Mouse (Mus musculus): ENCODE results near the gene Akain1. TPM values are rescaled to one million over a fixed set of nuclear protein-coding genes. Genes with fewer than 3 reads are reported as not detected.

Akain1 gene
- polyA plus RNA-seq, 1 experiment from 2014 or later: not detected

DNA sequence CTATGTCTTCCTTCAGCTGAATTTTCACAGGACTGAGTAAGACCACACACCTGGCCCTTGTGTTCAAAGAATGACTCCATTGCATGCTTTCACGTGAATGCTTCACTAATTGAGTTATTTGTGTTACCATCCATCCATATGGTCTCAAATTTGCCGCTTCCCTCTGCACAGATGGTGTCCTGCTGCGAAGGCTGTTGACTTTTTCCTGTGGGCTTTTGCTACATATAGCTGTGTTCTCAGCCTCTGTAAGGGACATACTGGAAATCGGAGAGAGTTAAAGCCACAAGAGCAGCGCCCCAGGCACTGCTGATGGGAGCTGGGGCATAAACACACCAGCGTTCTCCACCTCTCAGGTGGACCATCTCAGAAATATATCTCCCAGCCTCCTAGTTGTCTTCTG is 53.2 kb downstream of the Akain1 start:
- H3K4me3 ChIP-seq (ENCODE audit: low read depth, low read length): no peak overlapping the region
- DNase-seq (ENCODE audit: low spot score): no peak
- no peaks in the 10 kb centered on the region for H3K27me3 ChIP-seq (ENCODE audit: control insufficient read depth, insufficient read depth, low read length)
- H3K9ac ChIP-seq (ENCODE audit: low read length): no peak overlapping the region
- no peaks in the 10 kb centered on the region for H3K4me1 ChIP-seq (ENCODE audit: control insufficient read depth, insufficient read depth, low read length)
- H3K4me2 ChIP-seq (ENCODE audit: low read depth, severe bottlenecking): no peak overlapping the region
- H3K36me3 ChIP-seq (ENCODE audit: control insufficient read depth, insufficient read depth, low read length): no peaks in the 10 kb centered on the region
- no peak overlapping the region for H3K27ac ChIP-seq (replicated peaks; ENCODE audit: low read depth, low read length)
- no peaks in the 10 kb centered on the region for H3K9me3 ChIP-seq (ENCODE audit: control insufficient read depth, low read length)
- 71% methylated on average over 6 of the region's 6 CpGs for WGBS
- ATAC-seq (ENCODE audit: insufficient number of reproducible peaks, low FRiP score, low TSS enrichment, low read depth): no peak

DNA sequence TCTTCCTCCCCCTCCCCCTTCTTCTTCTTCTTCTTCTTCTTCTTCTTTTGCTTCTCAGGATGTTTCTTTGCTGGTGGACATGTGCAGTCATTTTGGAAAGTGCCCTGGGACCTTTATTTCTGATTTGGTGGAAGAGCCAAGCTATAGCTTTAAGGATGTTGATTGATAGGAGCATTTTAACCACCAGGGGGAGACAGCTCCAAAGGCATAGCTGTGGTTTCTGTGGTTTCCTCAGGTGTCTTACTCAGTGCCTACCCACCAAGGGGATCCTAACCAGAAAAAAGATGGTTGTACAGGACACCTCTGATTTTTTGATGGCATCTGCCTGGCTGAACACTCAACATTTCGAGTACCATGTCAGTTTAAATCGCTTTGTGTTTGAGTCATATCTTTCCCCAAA is 56.4 kb downstream of the Akain1 start:
- no peak for ATAC-seq (ENCODE audit: insufficient number of reproducible peaks, low FRiP score, low TSS enrichment, low read depth)
- Histone ChIP-seq H3K27me3 (ENCODE audit: control insufficient read depth, insufficient read depth, low read length) (no peaks in the 10 kb centered on the region), H3K9ac (ENCODE audit: low read length) (no peak overlapping the region), H3K4me1 (ENCODE audit: control insufficient read depth, insufficient read depth, low read length) (no peaks in the 10 kb centered on the region), H3K27ac (replicated peaks; ENCODE audit: low read depth, low read length) (no peak overlapping the region), H3K4me3 (ENCODE audit: low read depth, low read length) (no peak overlapping the region), H3K4me2 (ENCODE audit: low read depth, severe bottlenecking) (no peak overlapping the region), H3K36me3 (ENCODE audit: control insufficient read depth, insufficient read depth, low read length) (no peaks in the 10 kb centered on the region), H3K9me3 (ENCODE audit: control insufficient read depth, low read length) (no peaks in the 10 kb centered on the region)
- 48% methylated on average over 2 of the region's 2 CpGs for WGBS
- no peak for DNase-seq (ENCODE audit: low spot score)

DNA sequence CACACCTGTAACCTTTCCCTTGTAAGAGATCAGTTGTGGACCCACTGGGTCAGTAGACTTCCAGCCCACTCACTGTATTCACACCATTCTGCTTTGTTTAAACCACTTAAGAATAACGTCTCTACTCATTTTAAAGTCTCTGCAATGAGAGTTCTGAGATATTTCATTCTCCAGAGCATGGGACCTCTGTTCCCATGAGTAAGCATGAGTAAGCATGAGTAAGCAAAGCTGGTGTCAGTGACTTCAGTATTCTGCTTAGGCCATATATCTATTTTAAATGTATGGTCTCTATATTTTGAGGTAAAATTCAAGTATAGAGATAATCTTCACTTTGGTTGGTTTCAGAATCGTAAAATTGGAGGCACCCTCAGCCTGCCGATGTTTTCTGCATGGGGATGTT is 57.0 kb downstream of the Akain1 start:
- Histone ChIP-seq H3K9ac (ENCODE audit: low read length) (no peak overlapping the region), H3K27ac (replicated peaks; ENCODE audit: low read depth, low read length) (no peak overlapping the region), H3K9me3 (ENCODE audit: control insufficient read depth, low read length) (no peaks in the 10 kb centered on the region), H3K4me2 (ENCODE audit: low read depth, severe bottlenecking) (no peak overlapping the region), H3K36me3 (ENCODE audit: control insufficient read depth, insufficient read depth, low read length) (no peaks in the 10 kb centered on the region), H3K27me3 (ENCODE audit: control insufficient read depth, insufficient read depth, low read length) (no peaks in the 10 kb centered on the region), H3K4me3 (ENCODE audit: low read depth, low read length) (no peak overlapping the region), H3K4me1 (ENCODE audit: control insufficient read depth, insufficient read depth, low read length) (no peaks in the 10 kb centered on the region)
- WGBS: 67% methylated on average over 3 of the region's 3 CpGs
- no peak for ATAC-seq (ENCODE audit: insufficient number of reproducible peaks, low FRiP score, low TSS enrichment, low read depth)
- no peak for DNase-seq (ENCODE audit: low spot score)

DNA sequence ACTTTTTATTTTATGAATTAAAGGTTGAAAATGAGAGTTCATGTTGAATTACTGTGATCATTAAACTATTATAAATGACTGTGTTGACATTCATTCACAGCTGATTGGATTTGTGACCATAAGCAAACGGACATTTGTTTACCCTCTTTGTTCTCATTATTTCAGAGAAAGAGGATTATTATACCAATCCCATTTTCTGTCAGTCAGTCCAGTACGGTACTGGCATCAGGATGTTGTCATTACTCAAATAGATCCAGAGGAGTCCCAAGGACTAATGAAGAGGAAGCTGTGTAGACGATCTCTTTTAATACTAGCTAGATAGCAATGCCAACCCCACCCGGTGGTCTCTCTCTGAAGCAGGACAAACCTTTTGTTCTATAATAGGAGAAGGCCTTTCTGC is 58.2 kb downstream of the Akain1 start:
- no peak overlapping the region for H3K4me2 ChIP-seq (ENCODE audit: low read depth, severe bottlenecking)
- H3K4me1 ChIP-seq (ENCODE audit: control insufficient read depth, insufficient read depth, low read length): no peaks in the 10 kb centered on the region
- no peaks in the 10 kb centered on the region for H3K27me3 ChIP-seq (ENCODE audit: control insufficient read depth, insufficient read depth, low read length)
- 81% methylated on average over 4 of the region's 4 CpGs for WGBS
- no peak overlapping the region for H3K27ac ChIP-seq (replicated peaks; ENCODE audit: low read depth, low read length)
- no peaks in the 10 kb centered on the region for H3K9me3 ChIP-seq (ENCODE audit: control insufficient read depth, low read length)
- no peak overlapping the region for H3K9ac ChIP-seq (ENCODE audit: low read length)
- no peaks in the 10 kb centered on the region for H3K36me3 ChIP-seq (ENCODE audit: control insufficient read depth, insufficient read depth, low read length)
- ATAC-seq (ENCODE audit: insufficient number of reproducible peaks, low FRiP score, low TSS enrichment, low read depth) (no peak), DNase-seq (ENCODE audit: low spot score) (no peak)
- no peak overlapping the region for H3K4me3 ChIP-seq (ENCODE audit: low read depth, low read length)

DNA sequence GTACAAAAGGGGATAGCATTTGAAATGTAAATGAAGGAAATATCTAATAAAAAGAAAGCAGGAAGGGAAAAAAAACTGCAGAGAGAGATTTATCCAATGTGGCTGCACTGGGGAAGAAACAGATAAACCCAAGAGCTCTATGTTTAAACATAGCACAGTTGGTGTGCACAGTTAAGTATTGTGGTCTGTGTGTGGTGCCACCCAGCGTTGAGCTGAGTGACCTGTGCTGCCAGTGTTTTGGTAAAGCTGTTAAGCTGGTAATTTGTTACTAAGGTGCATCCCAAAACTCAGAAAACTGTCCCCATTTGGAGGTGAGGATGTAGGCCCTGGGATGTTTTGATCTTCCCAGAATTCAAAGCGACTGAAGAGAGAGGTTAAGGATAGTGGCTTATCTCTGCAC is 59.8 kb downstream of the Akain1 start:
- Histone ChIP-seq H3K4me3 (ENCODE audit: low read depth, low read length) (no peak overlapping the region), H3K9ac (ENCODE audit: low read length) (no peak overlapping the region), H3K4me2 (ENCODE audit: low read depth, severe bottlenecking) (no peak overlapping the region), H3K4me1 (ENCODE audit: control insufficient read depth, insufficient read depth, low read length) (no peaks in the 10 kb centered on the region), H3K9me3 (ENCODE audit: control insufficient read depth, low read length) (no peaks in the 10 kb centered on the region), H3K27ac (replicated peaks; ENCODE audit: low read depth, low read length) (no peak overlapping the region), H3K27me3 (ENCODE audit: control insufficient read depth, insufficient read depth, low read length) (no peaks in the 10 kb centered on the region), H3K36me3 (ENCODE audit: control insufficient read depth, insufficient read depth, low read length) (no peaks in the 10 kb centered on the region)
- DNase-seq (ENCODE audit: low spot score) (no peak), ATAC-seq (ENCODE audit: insufficient number of reproducible peaks, low FRiP score, low TSS enrichment, low read depth) (no peak)
- WGBS: 61% methylated on average over 2 of the region's 2 CpGs

DNA sequence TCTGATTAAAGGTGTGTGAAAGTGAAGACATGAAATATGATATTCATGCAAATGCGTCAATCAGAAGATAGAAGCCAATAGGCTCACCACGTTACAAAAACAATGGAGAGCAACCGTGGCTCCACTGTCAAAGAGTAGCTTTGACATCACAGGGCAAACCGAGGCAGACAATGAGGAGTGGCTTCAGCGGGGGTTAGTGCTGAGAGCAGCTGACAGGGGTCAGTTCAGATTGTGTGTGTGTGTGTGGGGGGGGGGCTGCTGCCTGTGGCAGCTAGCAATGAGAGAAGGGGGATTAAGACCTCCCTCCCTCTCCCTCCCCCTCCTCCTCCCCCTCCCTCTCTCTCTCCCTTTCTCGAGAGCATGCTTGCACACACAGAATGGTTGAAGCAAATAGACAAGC is 60.3 kb downstream of the Akain1 start:
- Histone ChIP-seq H3K4me1 (ENCODE audit: control insufficient read depth, insufficient read depth, low read length) (no peaks in the 10 kb centered on the region), H3K27ac (replicated peaks; ENCODE audit: low read depth, low read length) (no peak overlapping the region), H3K4me3 (ENCODE audit: low read depth, low read length) (no peak overlapping the region), H3K27me3 (ENCODE audit: control insufficient read depth, insufficient read depth, low read length) (no peaks in the 10 kb centered on the region), H3K9ac (ENCODE audit: low read length) (no peak overlapping the region), H3K4me2 (ENCODE audit: low read depth, severe bottlenecking) (no peak overlapping the region), H3K9me3 (ENCODE audit: control insufficient read depth, low read length) (no peaks in the 10 kb centered on the region), H3K36me3 (ENCODE audit: control insufficient read depth, insufficient read depth, low read length) (no peaks in the 10 kb centered on the region)
- ATAC-seq (ENCODE audit: insufficient number of reproducible peaks, low FRiP score, low TSS enrichment, low read depth): no peak
- DNase-seq (ENCODE audit: low spot score): no peak
- 39% methylated on average over 6 of the region's 6 CpGs for WGBS

DNA sequence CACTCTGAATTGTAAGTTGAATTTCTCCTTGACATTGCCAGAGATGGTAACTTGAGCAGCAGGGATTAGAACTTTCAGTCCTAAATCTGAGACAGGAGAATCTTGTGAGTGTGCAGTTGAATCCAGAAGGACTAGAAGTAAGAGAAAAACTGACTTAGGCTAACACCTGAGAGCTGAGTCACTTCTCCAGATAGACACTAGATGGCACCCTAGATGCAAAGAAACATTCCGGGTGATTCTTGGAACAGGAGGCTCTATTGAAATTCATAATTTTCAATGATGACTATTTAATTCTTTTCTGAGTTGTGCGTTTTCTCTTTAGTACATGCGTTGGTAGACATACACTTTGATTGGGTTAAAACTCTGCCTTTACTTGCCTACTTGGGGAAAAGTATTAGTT is 66.9 kb downstream of the Akain1 start:
- Histone ChIP-seq H3K4me3 (ENCODE audit: low read depth, low read length) (no peak overlapping the region), H3K27ac (replicated peaks; ENCODE audit: low read depth, low read length) (no peak overlapping the region), H3K4me1 (ENCODE audit: control insufficient read depth, insufficient read depth, low read length) (no peaks in the 10 kb centered on the region), H3K9me3 (ENCODE audit: control insufficient read depth, low read length) (no peaks in the 10 kb centered on the region), H3K27me3 (ENCODE audit: control insufficient read depth, insufficient read depth, low read length) (no peaks in the 10 kb centered on the region), H3K4me2 (ENCODE audit: low read depth, severe bottlenecking) (no peak overlapping the region), H3K36me3 (ENCODE audit: control insufficient read depth, insufficient read depth, low read length) (no peaks in the 10 kb centered on the region), H3K9ac (ENCODE audit: low read length) (no peak overlapping the region)
- no peak for ATAC-seq (ENCODE audit: insufficient number of reproducible peaks, low FRiP score, low TSS enrichment, low read depth)
- WGBS: 46% methylated on average over 3 of the region's 3 CpGs
- DNase-seq (ENCODE audit: low spot score): no peak

DNA sequence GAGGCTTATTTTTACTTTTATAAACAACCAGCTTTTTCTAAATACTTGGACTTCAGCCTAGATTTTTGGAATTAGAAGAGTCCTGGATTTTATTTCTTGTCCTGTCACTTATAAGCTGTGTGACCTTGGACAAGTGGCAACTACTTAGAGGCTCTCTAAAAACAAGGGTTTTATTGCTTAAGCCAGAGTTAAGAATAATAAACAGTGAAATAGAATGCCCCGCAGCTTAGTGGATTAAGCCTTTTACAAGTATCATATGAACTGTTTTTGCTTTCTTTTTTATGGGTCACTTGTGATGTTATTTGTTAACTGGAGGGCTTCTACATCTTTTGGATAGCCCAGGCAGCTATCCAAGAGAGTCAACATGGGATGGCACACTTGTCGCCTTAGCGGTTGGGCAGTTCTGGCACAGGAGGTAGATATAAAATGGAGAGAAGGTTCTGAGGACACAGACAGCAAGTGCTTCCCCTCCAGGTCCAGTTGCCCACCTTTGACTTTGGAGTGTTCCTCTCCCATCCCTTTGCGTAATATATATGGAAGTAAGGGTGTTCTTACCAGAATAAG is 77.3 kb downstream of the Akain1 start:
- no peak overlapping the region for H3K27ac ChIP-seq (replicated peaks; ENCODE audit: low read depth, low read length)
- ATAC-seq (ENCODE audit: insufficient number of reproducible peaks, low FRiP score, low TSS enrichment, low read depth) (no peak), DNase-seq (ENCODE audit: low spot score) (peak; percentile 16)

GRCm38 (mm10) chr17:69531472-69531871 is 92.3 kb downstream of the Akain1 start:
- Histone ChIP-seq H3K4me3 (ENCODE audit: low read depth, low read length) (no peak overlapping the region), H3K27me3 (ENCODE audit: control insufficient read depth, insufficient read depth, low read length) (no peaks in the 10 kb centered on the region), H3K9me3 (ENCODE audit: control insufficient read depth, low read length) (no peaks in the 10 kb centered on the region), H3K4me1 (ENCODE audit: control insufficient read depth, insufficient read depth, low read length) (no peaks in the 10 kb centered on the region), H3K4me2 (ENCODE audit: low read depth, severe bottlenecking) (no peak overlapping the region), H3K36me3 (ENCODE audit: control insufficient read depth, insufficient read depth, low read length) (no peaks in the 10 kb centered on the region), H3K27ac (replicated peaks; ENCODE audit: low read depth, low read length) (no peak overlapping the region), H3K9ac (ENCODE audit: low read length) (no peak overlapping the region)
- whole genome bisulfite sequencing: 13% methylated on average over 5 of the region's 5 CpGs
- DNase-seq (ENCODE audit: low spot score): peak; percentile 68
- ATAC-seq (ENCODE audit: insufficient number of reproducible peaks, low FRiP score, low TSS enrichment, low read depth): peak; percentile 67; the same call in 1 of the 2 replicates

More for the DNA sequence above, 77.3 kb downstream of the Akain1 start:
- no peak overlapping the region for H3K4me2 ChIP-seq (ENCODE audit: low read depth, severe bottlenecking)
- H3K4me1 ChIP-seq (ENCODE audit: control insufficient read depth, insufficient read depth, low read length): no peaks in the 10 kb centered on the region
- no peak overlapping the region for H3K4me3 ChIP-seq (ENCODE audit: low read depth, low read length)
- no peaks in the 10 kb centered on the region for H3K36me3 ChIP-seq (ENCODE audit: control insufficient read depth, insufficient read depth, low read length)
- 84% methylated on average over 4 of the region's 4 CpGs for WGBS
- H3K9me3 ChIP-seq (ENCODE audit: control insufficient read depth, low read length): no peaks in the 10 kb centered on the region
- no peak overlapping the region for H3K9ac ChIP-seq (ENCODE audit: low read length)
- H3K27me3 ChIP-seq (ENCODE audit: control insufficient read depth, insufficient read depth, low read length): no peaks in the 10 kb centered on the region

All from limb, embryonic 11.5 days (tissue).